Mouse (Mus musculus) hindbrain, embryonic 16.5 days (tissue): ENCODE measurements around the gene Hecw2. TPM values are rescaled to one million over a fixed set of nuclear protein-coding genes. Genes with fewer than 3 reads are reported as not detected.
A peak's percentile ranks its signal among the peaks of the same experiment; 100 is the strongest.

ENCODE experiments used
- ATAC-seq: fragments of 200-750 bp; cut with Nextera tagmentation; 2 replicates; pipeline ENCODE4 v1.8.0; 2017; ENCODE audit warnings: moderate TSS enrichment, moderate library complexity
- H3K27ac ChIP-seq: fragments of 300-500 bp; sonication (generic); 2 replicates; pipeline ENCODE4 v1.5.1; 2014; ENCODE audit warnings: low read depth, mild to moderate bottlenecking, control low read depth, low read length, moderate library complexity
- H3K27me3 ChIP-seq: fragments of 300-500 bp; sonication (generic); replicated peaks from 2 replicates; pipeline ENCODE4 v1.6.1; 2014; ENCODE audit warnings: low read length; ENCODE audit not compliant: control insufficient read depth, insufficient read depth
- H3K36me3 ChIP-seq: fragments of 300-500 bp; sonication (generic); 2 replicates; pipeline ENCODE4 v1.6.1; 2014; ENCODE audit warnings: mild to moderate bottlenecking, low read length, moderate library complexity, mixed read lengths; ENCODE audit not compliant: control insufficient read depth, insufficient read depth
- H3K4me1 ChIP-seq: fragments of 300-500 bp; sonication (generic); 2 replicates; pipeline ENCODE4 v1.6.1; 2014; ENCODE audit warnings: low read depth, low read length; ENCODE audit not compliant: control insufficient read depth, insufficient read depth
- H3K4me2 ChIP-seq: fragments of 300-500 bp; sonication (generic); 2 replicates; pipeline ENCODE4 v1.6.1; 2014; ENCODE audit warnings: mild to moderate bottlenecking, low read length, control low read depth, moderate library complexity
- H3K4me3 ChIP-seq: fragments of 300-500 bp; sonication (generic); 2 replicates; pipeline ENCODE4 v1.5.1; 2014; ENCODE audit warnings: mild to moderate bottlenecking, low read length, control low read depth, moderate library complexity
- H3K9ac ChIP-seq: fragments of 300-500 bp; sonication (generic); 2 replicates; pipeline ENCODE4 v1.6.1; 2014; ENCODE audit warnings: low read depth, mild to moderate bottlenecking, control low read depth, low read length, moderate library complexity
- H3K9me3 ChIP-seq: fragments of 300-500 bp; sonication (generic); 2 replicates; pipeline ENCODE4 v1.6.1; 2014; ENCODE audit warnings: mild to moderate bottlenecking, low read length, moderate library complexity; ENCODE audit not compliant: control insufficient read depth
- WGBS: fragments of 180-500 bp; shearing (Covaris S2); extraction: QIAGEN DNeasy Blood & Tissue Kit; methylation state at CpG from one replicate; pipeline ENCODE4 v1.1.7; 2014; 5-methylcytosine and 5-hydroxymethylcytosine counted together
- polyA plus RNA-seq: library from polyadenylated mRNA; unstranded; fragments of >200 nt; fragmentation: Nextera tagmentation; extraction: Ambion mirVana; gene quantifications from 2 replicates; pipeline ENCODE4 v1.2.1, GENCODE M21; 2015

Gene Hecw2
- polyA plus RNA-seq, 1 experiment from 2014 or later = 8.0 TPM

- H3K27ac ChIP-seq = no peak overlapping the region
- H3K4me3 ChIP-seq = no peak overlapping the region
- 82% methylated on average over 3 of the region's 3 CpGs for WGBS
- H3K9ac ChIP-seq = no peak overlapping the region
- H3K4me1 ChIP-seq = no peaks in the 10 kb centered on the region
- no peaks in the 10 kb centered on the region for H3K27me3 ChIP-seq
- H3K9me3 ChIP-seq = no peaks in the 10 kb centered on the region
- H3K36me3 ChIP-seq = no peaks in the 10 kb centered on the region
- no peak for ATAC-seq
- H3K4me2 ChIP-seq = no peak overlapping the region
Measured at GRCm38 (mm10) chr1:53797811-53798210, 397.2 kb downstream of the Hecw2 start.

DNA sequence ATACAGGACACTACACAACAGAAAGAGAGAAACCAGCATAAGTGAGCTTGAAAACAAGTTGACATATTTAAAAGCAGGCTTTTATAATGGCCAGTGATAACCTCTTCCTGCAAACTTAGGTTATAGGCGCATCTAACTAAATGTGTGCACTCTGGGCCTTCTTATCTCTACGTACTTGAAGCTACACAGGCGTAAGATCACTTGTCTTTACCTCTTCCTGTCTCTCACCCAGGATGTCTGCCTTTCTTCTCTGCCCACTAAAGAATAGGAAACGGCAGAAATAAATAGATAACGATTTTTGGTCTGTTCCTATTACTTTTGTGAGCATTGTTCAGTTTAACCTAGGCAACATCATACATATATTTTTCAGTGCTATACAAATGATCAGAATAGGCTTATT lies 397.9 kb downstream of the Hecw2 start:
- 88% methylated on average over 5 of the region's 5 CpGs for WGBS
- no peak for ATAC-seq
- Histone ChIP-seq H3K36me3 (no peaks in the 10 kb centered on the region), H3K9me3 (no peaks in the 10 kb centered on the region), H3K4me3 (no peak overlapping the region), H3K27me3 (no peaks in the 10 kb centered on the region), H3K4me2 (no peak overlapping the region), H3K27ac (no peak overlapping the region), H3K4me1 (no peaks in the 10 kb centered on the region), H3K9ac (no peak overlapping the region)

GRCm38 (mm10) chr1:53796271-53796670 lies 398.7 kb downstream of the Hecw2 start:
- no peak for ATAC-seq
- Histone ChIP-seq H3K4me1 (no peaks in the 10 kb centered on the region), H3K27me3 (no peaks in the 10 kb centered on the region), H3K4me2 (no peak overlapping the region), H3K9ac (no peak overlapping the region), H3K27ac (no peak overlapping the region), H3K36me3 (no peaks in the 10 kb centered on the region), H3K4me3 (no peak overlapping the region), H3K9me3 (no peaks in the 10 kb centered on the region)
- 89% methylated on average over 6 of the region's 6 CpGs for WGBS

DNA sequence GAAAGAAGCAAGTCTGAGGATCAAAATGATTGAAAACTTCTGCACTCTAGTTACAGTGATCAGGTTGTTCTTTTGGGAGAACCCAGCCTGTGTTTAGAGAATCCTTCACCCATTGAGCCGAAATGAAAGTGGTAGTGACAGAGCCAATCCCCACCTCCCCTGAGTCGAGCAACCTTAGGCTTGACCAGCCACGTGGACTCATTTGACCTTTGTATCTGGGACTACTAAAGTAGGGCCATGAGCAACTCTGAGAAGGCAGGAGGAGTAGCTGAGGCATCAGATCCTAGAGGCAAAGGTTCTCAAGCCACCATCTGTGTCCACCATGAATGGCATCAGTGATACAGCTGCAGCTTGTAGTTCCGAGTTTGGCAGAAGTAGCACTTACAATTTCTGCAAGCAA lies 399.4 kb downstream of the Hecw2 start:
- ATAC-seq = no peak
- Histone ChIP-seq H3K4me3 (no peak overlapping the region), H3K9ac (no peak overlapping the region), H3K36me3 (no peaks in the 10 kb centered on the region), H3K4me1 (no peaks in the 10 kb centered on the region), H3K27me3 (no peaks in the 10 kb centered on the region), H3K27ac (no peak overlapping the region), H3K9me3 (no peaks in the 10 kb centered on the region), H3K4me2 (no peak overlapping the region)
- 85% methylated on average over 4 of the region's 4 CpGs for WGBS

- Histone ChIP-seq H3K9me3 (no peaks in the 10 kb centered on the region), H3K27ac (no peak overlapping the region), H3K36me3 (no peaks in the 10 kb centered on the region), H3K9ac (no peak overlapping the region), H3K27me3 (no peaks in the 10 kb centered on the region), H3K4me2 (no peak overlapping the region), H3K4me1 (no peaks in the 10 kb centered on the region), H3K4me3 (no peak overlapping the region)
- WGBS = 91% methylated on average over 5 of the region's 5 CpGs
- no peak for ATAC-seq
Measured at GRCm38 (mm10) chr1:53795081-53795480, 399.9 kb downstream of the Hecw2 start.

DNA sequence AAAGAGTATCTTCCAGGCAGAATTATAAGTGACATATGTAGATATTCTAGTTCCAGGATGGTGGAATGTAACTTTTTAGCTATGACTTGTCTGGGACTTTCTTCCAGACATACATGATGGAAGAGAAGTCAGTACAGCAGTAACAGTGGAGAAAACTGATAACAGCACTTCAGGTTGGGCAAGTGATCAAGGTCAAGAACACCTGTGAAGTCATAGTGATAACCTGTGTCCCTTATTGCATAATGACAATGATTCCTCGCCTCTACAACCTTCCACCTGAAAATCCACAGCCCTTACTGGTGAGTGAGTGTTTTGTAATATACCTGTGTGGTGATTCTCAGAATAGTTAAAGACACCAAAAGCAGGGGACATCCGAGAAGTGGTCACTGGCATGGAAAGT lies 400.7 kb downstream of the Hecw2 start:
- H3K4me2 ChIP-seq = no peak overlapping the region
- 83% methylated on average over 2 of the region's 2 CpGs for WGBS
- no peak overlapping the region for H3K27ac ChIP-seq
- H3K4me1 ChIP-seq = no peaks in the 10 kb centered on the region
- no peaks in the 10 kb centered on the region for H3K9me3 ChIP-seq
- H3K4me3 ChIP-seq = no peak overlapping the region
- no peak for ATAC-seq
- H3K36me3 ChIP-seq = no peaks in the 10 kb centered on the region
- H3K27me3 ChIP-seq = no peaks in the 10 kb centered on the region
- no peak overlapping the region for H3K9ac ChIP-seq

DNA sequence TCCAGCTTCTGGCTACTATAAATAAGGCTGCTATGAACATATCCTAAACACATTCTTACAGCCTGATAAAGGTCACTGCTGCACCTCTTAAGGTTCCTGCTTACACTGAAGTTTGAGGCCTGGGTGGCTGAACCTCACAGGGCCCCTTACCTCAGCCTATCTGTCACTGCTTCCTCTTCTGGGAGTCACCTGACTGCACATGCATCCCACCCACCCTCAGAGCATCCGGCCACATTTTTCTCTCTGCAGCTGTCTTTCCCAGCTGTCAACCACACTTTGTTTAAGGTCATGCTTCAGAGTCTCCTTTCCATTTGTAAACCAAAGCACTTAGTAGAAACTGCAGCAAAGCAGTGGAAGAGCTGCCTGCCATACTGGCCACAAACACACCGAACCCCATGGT lies 403.6 kb downstream of the Hecw2 start:
- WGBS = 91% methylated on average over 2 of the region's 2 CpGs
- no peak for ATAC-seq

DNA sequence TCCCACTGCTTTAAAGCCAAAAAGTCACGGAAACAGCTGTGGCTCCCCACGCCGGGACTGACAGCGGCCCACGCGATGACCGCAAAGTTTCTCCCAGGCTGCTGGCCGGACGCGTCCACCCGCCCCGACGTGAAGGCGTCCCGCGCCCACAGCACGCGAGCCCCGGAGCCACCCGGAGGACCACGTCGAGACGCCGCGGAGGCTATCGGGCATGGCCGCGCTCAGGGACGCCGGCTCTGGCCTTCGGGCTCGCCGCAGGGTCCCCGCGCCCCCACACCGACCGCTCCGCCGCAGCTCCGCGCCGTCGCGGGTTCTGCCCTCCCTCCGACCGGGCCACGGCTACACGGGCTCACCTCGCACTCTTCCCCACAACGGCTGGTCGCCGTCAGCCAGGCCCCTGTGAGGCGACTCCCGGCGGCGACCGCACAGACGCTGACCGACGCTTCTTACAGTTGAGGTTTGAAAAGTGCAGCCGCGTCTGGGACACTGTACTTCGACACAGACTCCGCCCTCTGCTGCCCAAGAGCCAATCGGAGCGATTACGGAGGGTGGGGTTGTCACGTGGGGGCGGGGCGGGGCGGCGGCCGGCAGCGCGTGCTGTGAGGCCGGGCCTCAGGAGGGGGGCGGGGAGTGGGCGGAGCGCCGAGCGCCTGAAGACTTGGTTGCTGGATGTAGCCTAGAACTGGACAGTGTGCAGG lies 410.1 kb downstream of the Hecw2 start, which contains the start of gene Stk17b:
Stk17b (minus strand) TSS at position 504 of the 698 bp plus-strand sequence.
- Histone ChIP-seq H3K4me1 (peaks cover 7% of the 10 kb centered on the region), H3K4me3 (peak within 1 kb of the TSS; percentile 89), H3K27ac (peak within 1 kb of the TSS; percentile 70), H3K27me3 (no peaks in the 10 kb centered on the region; the same call in 1 of the 2 replicates), H3K4me2 (peak within 1 kb of the TSS; percentile 93), H3K9me3 (no peaks in the 10 kb centered on the region), H3K9ac (peak within 1 kb of the TSS; percentile 75), H3K36me3 (no peaks in the 10 kb centered on the region)
- peak; percentile 98 for ATAC-seq
- WGBS = 0% methylated on average over 81 of the region's 81 CpGs

More for the DNA sequence above, 403.6 kb downstream of the Hecw2 start:
- Histone ChIP-seq H3K4me3 (no peak overlapping the region), H3K27ac (no peak overlapping the region), H3K4me2 (no peak overlapping the region), H3K27me3 (no peaks in the 10 kb centered on the region), H3K4me1 (no peaks in the 10 kb centered on the region), H3K9ac (no peak overlapping the region), H3K36me3 (no peaks in the 10 kb centered on the region), H3K9me3 (no peaks in the 10 kb centered on the region)

DNA sequence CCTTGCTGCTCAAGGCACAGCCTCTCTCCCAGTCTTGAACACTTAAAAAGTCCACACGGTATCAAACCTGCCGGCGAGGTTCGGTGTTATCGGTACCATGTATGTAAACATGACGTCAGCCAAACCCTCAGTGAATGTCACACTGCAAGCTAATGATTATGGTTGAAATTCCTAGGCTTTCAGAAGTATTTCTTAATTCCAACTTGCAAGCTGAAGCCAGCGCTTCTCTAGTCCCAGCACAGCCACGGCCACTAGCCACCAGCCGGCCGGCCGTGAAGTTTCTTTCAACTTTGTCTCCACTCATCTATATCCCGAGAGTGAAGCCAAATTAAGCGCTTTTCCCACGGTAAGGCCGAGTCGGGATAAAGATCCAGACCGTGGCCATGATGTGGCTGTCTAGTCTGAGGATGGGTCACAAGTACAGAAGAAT lies 410.7 kb downstream of the Hecw2 start:
- Histone ChIP-seq H3K27ac (peak overlapping the region; percentile 70), H3K4me1 (peaks cover 7% of the 10 kb centered on the region), H3K27me3 (no peaks in the 10 kb centered on the region; the same call in 1 of the 2 replicates), H3K9ac (peak overlapping the region; percentile 75), H3K4me2 (peak overlapping the region; percentile 93), H3K4me3 (peak overlapping the region; percentile 89), H3K36me3 (no peaks in the 10 kb centered on the region), H3K9me3 (no peaks in the 10 kb centered on the region)
- peak; percentile 41 for ATAC-seq
- under 1% methylated on average over 17 of the region's 17 CpGs for WGBS
